Mouse (Mus musculus): Measurements from ENCODE around the gene Ripor1.

GRCm38 (mm10) chr8:105622421-105622920 lies 17.4 kb downstream of the Ripor1 start:
- TF ChIP-seq CTCF (IDR thresholded peaks at IDR 0.05; ENCODE audit: low read depth), result peak; percentile 100
- no peak for TF ChIP-seq EP300 (IDR thresholded peaks at IDR 0.05; ENCODE audit: low read depth)
